Mouse (Mus musculus) bone marrow, adult 2 months (tissue): ENCODE data around the gene Mycbp2.

Source experiments
- CTCF ChIP-seq: fragments of 200-500 bp; IDR thresholded peaks from 2 replicates; pipeline ENCODE4 v1.5.1; 2011; ENCODE audit warnings: low read length, control low read depth; ENCODE audit not compliant: control insufficient read depth, insufficient read depth
- POLR2A ChIP-seq: fragments of 200-500 bp; IDR thresholded peaks from 2 replicates; pipeline ENCODE4 v1.6.1; 2011; ENCODE audit warnings: low read depth, mild to moderate bottlenecking, control low read depth, low read length, borderline replicate concordance; ENCODE audit not compliant: control insufficient read depth

- TF ChIP-seq CTCF = no peak
- TF ChIP-seq POLR2A = no peak
Measured at GRCm38 (mm10) chr14:103093670-103094069, 252.9 kb downstream of the Mycbp2 start.
